Mouse (Mus musculus) intestine, postnatal 0 days (tissue): ENCODE data around the gene Pirt. TPM values are rescaled to one million over a fixed set of nuclear protein-coding genes. Genes with fewer than 3 reads are reported as not detected.

Source experiments
- ATAC-seq: fragments of 200-750 bp; cut with Nextera tagmentation; 2 replicates; pipeline ENCODE4 v1.8.0; 2017; ENCODE audit warnings: mild to moderate bottlenecking, moderate TSS enrichment, moderate library complexity
- H3K27ac ChIP-seq: fragments of 300-500 bp; sonication (generic); 2 replicates; pipeline ENCODE4 v1.5.1; 2014; ENCODE audit warnings: mild to moderate bottlenecking, low read depth, low read length, moderate library complexity
- H3K27me3 ChIP-seq: fragments of 300-500 bp; sonication (generic); replicated peaks from 2 replicates; pipeline ENCODE4 v1.6.1; 2014; ENCODE audit warnings: low read length, mixed read lengths; ENCODE audit not compliant: control insufficient read depth, insufficient read depth
- H3K36me3 ChIP-seq: fragments of 300-500 bp; sonication (generic); 2 replicates; pipeline ENCODE4 v1.6.1; 2014; ENCODE audit warnings: mild to moderate bottlenecking, moderate library complexity; ENCODE audit not compliant: control insufficient read depth, insufficient read depth
- H3K4me1 ChIP-seq: fragments of 300-500 bp; sonication (generic); replicated peaks from 2 replicates; pipeline ENCODE4 v1.6.1; 2014; ENCODE audit warnings: antibody characterized with exemption, low read length, mixed read lengths; ENCODE audit not compliant: control insufficient read depth, insufficient read depth
- H3K4me2 ChIP-seq: fragments of 300-500 bp; sonication (generic); replicated peaks from 2 replicates; pipeline ENCODE4 v1.6.1; 2014; ENCODE audit warnings: low read depth, mild to moderate bottlenecking, moderate library complexity
- H3K4me3 ChIP-seq: fragments of 300-500 bp; sonication (generic); 2 replicates; pipeline ENCODE4 v1.5.1; 2014; ENCODE audit warnings: low read depth, low read length
- H3K9ac ChIP-seq: fragments of 300-500 bp; sonication (generic); 2 replicates; pipeline ENCODE4 v1.6.1; 2014; ENCODE audit warnings: mild to moderate bottlenecking, low read depth, low read length
- H3K9me3 ChIP-seq: fragments of 300-500 bp; sonication (generic); 2 replicates; pipeline ENCODE4 v1.6.1; 2016; ENCODE audit warnings: mixed run types; ENCODE audit not compliant: control insufficient read depth
- CTCF ChIP-seq: sonication (generic); IDR thresholded peaks from 2 replicates; pipeline ENCODE4 v1.5.1; 2016; ENCODE audit warnings: low read depth, mild to moderate bottlenecking, control low read depth, antibody characterized with exemption, moderate library complexity
- WGBS: fragments of 180-500 bp; shearing (Covaris S2); extraction: QIAGEN DNeasy Blood & Tissue Kit; methylation state at CpG from one replicate; pipeline ENCODE4 v1.1.7; 2014; 5-methylcytosine and 5-hydroxymethylcytosine counted together
- polyA plus RNA-seq: library from polyadenylated mRNA; unstranded; fragments of >200 nt; fragmentation: Nextera tagmentation; extraction: Ambion mirVana; gene quantifications from 2 replicates; pipeline ENCODE4 v1.2.1, GENCODE M21; 2015

Pirt gene
- polyA plus RNA-seq, 1 experiment from 2014 or later: 4.0 TPM

DNA sequence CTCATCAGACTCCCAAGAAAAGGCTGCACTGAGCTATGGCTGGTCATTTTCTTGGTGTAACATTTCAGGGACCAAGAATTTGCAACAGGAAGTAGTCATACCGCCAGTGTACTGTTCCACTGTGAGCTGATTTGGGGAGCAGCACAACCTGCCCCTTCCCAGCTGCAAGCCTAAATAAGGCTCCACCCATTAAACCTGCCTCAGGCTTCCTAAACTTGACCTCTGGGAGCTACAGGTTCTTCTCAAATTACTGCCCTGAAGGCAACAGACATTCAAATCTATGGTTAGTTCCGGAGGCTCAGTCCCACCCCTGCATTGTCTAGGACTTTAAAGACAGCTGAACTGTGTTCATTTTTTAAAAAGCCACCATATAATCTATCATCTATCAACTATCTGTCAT is 8.2 kb downstream of the Pirt start:
- no peak for ATAC-seq
- Histone ChIP-seq H3K9ac (no peak overlapping the region), H3K4me3 (no peak overlapping the region), H3K4me1 (no peaks in the 10 kb centered on the region), H3K36me3 (no peaks in the 10 kb centered on the region), H3K9me3 (no peaks in the 10 kb centered on the region), H3K4me2 (no peak overlapping the region), H3K27me3 (no peaks in the 10 kb centered on the region), H3K27ac (no peak overlapping the region)
- 69% methylated on average over 2 of the region's 2 CpGs for WGBS
- no peak for TF ChIP-seq CTCF

DNA sequence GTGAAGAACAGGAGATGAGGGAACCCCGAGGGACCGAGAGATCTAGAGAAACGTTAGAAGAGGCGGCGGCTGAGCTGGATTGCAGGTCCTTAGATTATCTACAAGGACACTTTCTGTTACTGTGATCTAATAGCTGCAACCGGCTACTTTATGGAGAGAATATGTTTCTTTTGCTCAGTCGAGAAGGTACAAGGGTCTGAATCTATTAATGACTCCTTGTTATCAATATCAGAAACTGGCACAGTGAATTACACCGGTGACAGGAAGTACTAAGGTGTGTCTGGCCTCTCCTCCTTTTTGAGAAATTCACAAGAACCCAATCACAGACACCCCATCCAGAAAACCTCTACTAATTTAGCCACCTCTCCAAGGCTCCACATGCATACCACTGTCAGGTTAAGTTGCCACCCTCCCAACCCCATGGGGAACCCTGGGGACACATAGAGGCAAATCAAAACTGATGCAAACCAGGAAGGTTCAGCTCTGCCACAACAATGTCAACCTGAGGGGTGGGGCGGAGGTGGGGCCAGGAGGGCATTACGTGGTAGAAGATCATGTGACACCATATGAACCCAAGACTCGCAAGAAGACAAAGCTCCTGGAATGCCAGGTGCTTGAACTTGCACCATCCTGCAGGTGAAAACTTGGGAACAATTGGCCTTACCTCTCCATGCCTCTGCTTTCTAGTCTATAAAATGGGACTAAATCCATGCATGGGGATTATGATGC is 12.5 kb downstream of the Pirt start:
- TF ChIP-seq CTCF: no peak
- Histone ChIP-seq H3K36me3 (no peaks in the 10 kb centered on the region), H3K4me1 (no peaks in the 10 kb centered on the region), H3K4me3 (no peak overlapping the region), H3K27me3 (no peaks in the 10 kb centered on the region), H3K27ac (no peak overlapping the region; the same call in 1 of the 2 replicates), H3K9ac (no peak overlapping the region), H3K4me2 (peak overlapping the region; percentile 27), H3K9me3 (no peaks in the 10 kb centered on the region)
- 47% methylated on average over 11 of the region's 11 CpGs for WGBS
- peak; percentile 79 for ATAC-seq

- TF ChIP-seq CTCF: no peak
- Histone ChIP-seq H3K4me3 (no peak overlapping the region), H3K9ac (no peak overlapping the region), H3K27ac (no peak overlapping the region), H3K4me1 (no peaks in the 10 kb centered on the region), H3K27me3 (no peaks in the 10 kb centered on the region), H3K4me2 (no peak overlapping the region), H3K9me3 (no peaks in the 10 kb centered on the region), H3K36me3 (no peaks in the 10 kb centered on the region)
- no peak for ATAC-seq
- WGBS: 74% methylated on average over 3 of the region's 3 CpGs
Measured at GRCm38 (mm10) chr11:66928311-66928710, 16.5 kb downstream of the Pirt start.

DNA sequence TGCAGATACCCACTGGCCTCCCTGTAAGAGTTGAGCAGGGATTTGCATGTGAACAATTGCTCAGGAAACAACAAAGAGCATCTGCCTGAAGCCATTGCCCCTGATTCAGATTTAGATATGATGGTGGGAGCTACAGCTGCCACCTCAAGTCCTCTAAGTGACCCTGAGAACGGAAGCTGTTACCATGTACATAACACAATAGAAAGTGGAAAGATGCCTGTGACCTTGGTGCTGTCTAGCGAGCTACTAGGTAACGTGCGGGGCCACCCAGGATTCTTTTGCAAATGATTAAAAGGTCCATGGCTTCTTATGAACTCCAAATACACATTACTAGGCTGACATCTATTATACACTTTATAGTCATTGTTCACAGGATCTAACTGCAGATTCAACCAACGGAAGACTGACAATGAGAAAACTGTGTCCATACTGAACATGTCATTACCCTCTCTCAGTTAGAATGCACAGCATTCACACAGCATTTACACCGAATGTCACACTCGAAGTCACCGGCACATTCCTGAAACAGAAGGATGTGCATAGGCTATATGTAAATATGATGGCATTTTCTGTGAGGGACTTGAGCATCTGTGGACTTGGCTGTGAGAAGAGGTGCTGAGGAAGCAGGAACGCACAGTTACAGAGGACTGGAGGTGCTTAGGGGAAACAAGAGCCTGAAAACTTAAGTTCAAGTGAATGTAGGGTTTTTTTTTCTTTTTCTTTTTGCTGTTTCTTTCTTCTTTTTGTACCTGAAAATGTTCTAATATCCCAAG is 21.2 kb downstream of the Pirt start:
- H3K4me2 ChIP-seq: no peak overlapping the region
- no peaks in the 10 kb centered on the region for H3K27me3 ChIP-seq
- no peak for ATAC-seq
- no peak for TF ChIP-seq CTCF
- H3K9ac ChIP-seq: no peak overlapping the region
- H3K36me3 ChIP-seq: no peaks in the 10 kb centered on the region
- H3K9me3 ChIP-seq: no peaks in the 10 kb centered on the region
- 69% methylated on average over 9 of the region's 9 CpGs for WGBS
- no peaks in the 10 kb centered on the region for H3K4me1 ChIP-seq
- no peak overlapping the region for H3K27ac ChIP-seq
- no peak overlapping the region for H3K4me3 ChIP-seq

GRCm38 (mm10) chr11:66934428-66935173 is 22.8 kb downstream of the Pirt start:
- H3K27ac ChIP-seq: peak overlapping the region; percentile 64; the same call in 1 of the 2 replicates
- peak; percentile 95 for ATAC-seq

GRCm38 (mm10) chr11:66942011-66942410 is 30.2 kb downstream of the Pirt start:
- no peaks in the 10 kb centered on the region for H3K9me3 ChIP-seq
- TF ChIP-seq CTCF: no peak
- H3K4me1 ChIP-seq: no peaks in the 10 kb centered on the region
- H3K27me3 ChIP-seq: no peaks in the 10 kb centered on the region
- no peak overlapping the region for H3K4me2 ChIP-seq
- no peak overlapping the region for H3K9ac ChIP-seq
- WGBS: 67% methylated on average over 5 of the region's 5 CpGs
- no peak overlapping the region for H3K4me3 ChIP-seq
- no peaks in the 10 kb centered on the region for H3K36me3 ChIP-seq
- no peak for ATAC-seq
- no peak overlapping the region for H3K27ac ChIP-seq

More at GRCm38 (mm10) chr11:66934428-66935173, 22.8 kb downstream of the Pirt start:
- peak; percentile 51 for TF ChIP-seq CTCF
- Histone ChIP-seq H3K4me1 (no peaks in the 10 kb centered on the region), H3K4me3 (no peak overlapping the region), H3K36me3 (no peaks in the 10 kb centered on the region), H3K9me3 (no peaks in the 10 kb centered on the region), H3K9ac (no peak overlapping the region), H3K27me3 (no peaks in the 10 kb centered on the region), H3K4me2 (peak overlapping the region; percentile 48)
- 35% methylated on average over 7 of the region's 7 CpGs for WGBS
